Mouse (Mus musculus) left cerebral cortex, postnatal 14 days (tissue): Measurements from ENCODE around the gene Pdgfb. TPM values are rescaled to one million over a fixed set of nuclear protein-coding genes. Genes with fewer than 3 reads are reported as not detected.

ENCODE experiments used
- DNase-seq, 2 experiments: peaks; one replicate each; pipeline ENCODE4 v3.0.0; 2021 to 2022; ENCODE audit warnings: low spot score in 2 of 2, mixed read lengths in 1 of 2
- intact Hi-C: fragments of 180-260 bp; cut with DNase I; formaldehyde crosslinking; loops from one replicate; pipeline ENCODE4 v1.15.1; 2025
- total RNA-seq, 2 experiments: library from RNA; stranded (reverse); gene quantifications; 2 replicates each; pipeline ENCODE4 v1.2.3; 2021

Gene Pdgfb
- total RNA-seq, 2 experiments from 2014 or later, result 41.9 to 42.8 TPM

DNA sequence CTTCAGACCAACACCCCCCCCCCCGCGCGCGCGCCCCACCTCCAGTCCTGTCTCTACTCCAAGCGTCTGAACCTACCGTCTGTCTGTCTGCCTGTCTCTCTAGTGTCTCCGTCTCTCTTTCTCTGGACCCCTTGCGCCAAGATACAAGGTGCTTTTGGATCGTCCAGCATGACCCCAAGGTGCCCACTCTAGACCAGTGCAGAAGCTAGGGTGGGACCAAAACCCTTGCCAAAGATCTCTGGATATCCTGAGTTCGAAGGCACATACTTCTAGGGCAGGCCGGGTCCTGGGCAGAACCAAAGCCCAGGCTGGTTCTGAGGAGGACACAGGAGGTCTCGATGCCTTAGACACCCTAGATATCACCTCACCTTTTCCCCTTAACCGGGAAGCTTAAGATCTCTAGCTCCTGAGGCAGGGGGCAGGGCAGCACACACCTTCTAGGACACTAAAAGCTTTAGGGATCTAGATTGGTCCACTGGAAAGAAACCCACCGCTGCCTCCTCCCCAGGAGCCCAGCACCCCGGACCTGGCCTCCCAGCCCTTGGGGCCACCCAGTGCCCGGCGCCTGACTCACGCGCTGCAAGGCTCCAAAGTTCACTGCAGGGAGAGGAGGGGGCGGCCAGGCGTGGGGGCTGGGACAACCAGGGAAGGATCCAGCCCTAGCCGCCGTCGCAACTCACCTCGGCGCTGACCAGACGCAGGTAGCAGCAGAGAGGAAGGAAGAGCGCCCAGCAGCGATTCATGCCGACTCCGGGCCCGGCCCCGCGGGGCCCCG is 1.3 kb downstream of the Pdgfb start:
- intact Hi-C loops, result loop anchor here (5.0 kb wide), 1 partner anchor 64 kb away; no protein-coding TSS in a partner anchor

DNA sequence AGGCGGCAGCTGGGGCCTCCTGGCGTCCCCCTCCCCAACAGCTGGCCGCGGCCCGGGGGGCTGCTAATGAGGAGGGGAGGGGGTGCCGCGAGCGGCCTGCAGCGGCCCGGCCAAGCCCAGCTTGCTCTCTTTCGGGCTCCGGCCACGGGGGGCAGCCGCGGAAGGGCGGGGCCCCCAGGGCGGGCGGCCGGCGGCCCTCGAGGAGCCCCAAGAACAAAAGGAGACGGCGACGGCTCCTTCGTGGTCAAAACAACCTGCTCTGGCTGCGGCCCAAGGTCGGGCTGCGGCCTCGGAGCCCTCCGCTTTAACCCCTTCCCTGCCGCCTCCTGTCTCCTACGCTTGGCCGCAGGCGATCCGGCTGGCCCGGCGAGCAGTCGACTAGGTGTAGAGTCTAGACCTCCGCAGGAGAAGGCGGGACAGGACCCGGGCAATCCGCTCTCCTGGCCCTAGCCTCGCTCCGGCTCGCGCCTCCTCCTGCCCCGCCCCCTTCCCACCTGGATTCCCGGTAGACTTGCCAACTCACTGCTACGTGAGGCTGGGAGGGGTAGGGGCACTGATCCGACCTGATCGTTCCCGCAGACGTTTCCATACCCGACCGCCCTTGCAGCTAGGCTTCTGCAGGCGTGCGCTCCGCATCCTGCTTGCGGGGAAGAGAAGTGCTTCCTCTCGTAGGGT is 2.1 kb downstream of the Pdgfb start:
- peak; percentile 64 to 69 for DNase-seq
- intact Hi-C loops, result loop anchor here (5.0 kb wide), 1 partner anchor 65 kb away; no protein-coding TSS in a partner anchor

More for the DNA sequence above, 1.3 kb downstream of the Pdgfb start:
- DNase-seq, result no peak

DNA sequence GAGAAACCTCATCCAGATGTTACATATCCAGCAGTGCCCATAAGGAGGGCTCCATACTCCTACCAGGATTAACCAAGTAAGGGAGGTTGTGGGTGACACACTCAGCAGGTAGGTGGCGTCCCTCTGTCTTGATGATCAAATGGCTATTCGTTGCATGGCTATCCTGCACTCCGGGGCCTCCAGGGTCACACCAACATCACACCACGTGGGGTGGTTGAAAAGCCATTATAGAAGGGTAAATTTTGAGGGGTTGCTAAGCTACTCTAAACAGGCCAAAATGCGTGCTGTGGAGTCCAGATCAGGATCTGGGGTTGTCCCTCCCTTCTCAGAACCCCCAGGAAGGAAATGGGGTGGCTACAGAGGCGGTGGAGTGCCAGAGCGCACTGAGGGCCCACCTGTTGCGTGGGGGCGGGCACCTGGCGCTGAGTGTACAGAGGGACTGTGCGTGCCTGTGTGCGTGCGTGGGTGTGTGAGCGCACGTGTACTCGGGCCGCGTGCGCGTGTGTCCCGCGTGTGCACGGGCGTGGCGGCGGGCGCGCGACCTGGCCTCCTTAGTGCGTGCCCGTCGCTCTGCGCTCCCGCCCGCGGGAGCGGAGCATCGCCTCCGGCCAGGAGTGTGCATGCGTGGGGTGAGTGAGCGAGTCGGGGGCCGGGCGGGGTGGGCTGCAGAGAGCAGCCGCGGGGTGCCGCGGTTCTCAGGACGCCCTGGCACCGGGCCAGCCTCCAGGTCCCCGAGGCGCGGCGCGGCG is 2.8 kb downstream of the Pdgfb start:
- DNase-seq, result peak; percentile 90 to 94
- intact Hi-C loops, result loop anchor here (5.0 kb wide), 1 partner anchor 65 kb away; no protein-coding TSS in a partner anchor

- DNase-seq, result peak in 1 of 2 experiments; percentile 37
- intact Hi-C loops, result loop anchor here (5.0 kb wide), 1 partner anchor 66 kb away; no protein-coding TSS in a partner anchor
Measured at GRCm38 (mm10) chr15:80011194-80011593, 3.6 kb downstream of the Pdgfb start.

DNA sequence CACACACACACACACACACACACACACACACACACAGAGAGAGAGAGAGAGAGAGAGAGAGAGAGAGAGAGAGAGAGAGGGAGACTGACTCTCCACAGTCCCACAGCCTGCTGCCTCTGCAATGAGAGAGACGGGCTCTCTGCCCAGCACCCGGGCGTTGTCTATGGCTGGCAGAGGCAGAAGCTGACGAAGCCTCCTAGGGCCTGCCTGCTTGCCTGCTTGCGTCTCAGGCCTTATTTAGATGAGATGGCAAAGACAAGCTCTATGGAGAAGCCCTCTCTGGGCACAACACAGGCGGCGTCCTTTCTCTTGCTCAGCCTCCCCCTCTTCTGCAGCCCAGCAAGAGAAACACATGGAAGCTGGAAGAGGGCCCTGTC is 4.6 kb downstream of the Pdgfb start:
- intact Hi-C loops, result loop anchor here (5.0 kb wide), 1 partner anchor 67 kb away; no protein-coding TSS in a partner anchor
- peak; percentile 77 to 89 for DNase-seq

DNA sequence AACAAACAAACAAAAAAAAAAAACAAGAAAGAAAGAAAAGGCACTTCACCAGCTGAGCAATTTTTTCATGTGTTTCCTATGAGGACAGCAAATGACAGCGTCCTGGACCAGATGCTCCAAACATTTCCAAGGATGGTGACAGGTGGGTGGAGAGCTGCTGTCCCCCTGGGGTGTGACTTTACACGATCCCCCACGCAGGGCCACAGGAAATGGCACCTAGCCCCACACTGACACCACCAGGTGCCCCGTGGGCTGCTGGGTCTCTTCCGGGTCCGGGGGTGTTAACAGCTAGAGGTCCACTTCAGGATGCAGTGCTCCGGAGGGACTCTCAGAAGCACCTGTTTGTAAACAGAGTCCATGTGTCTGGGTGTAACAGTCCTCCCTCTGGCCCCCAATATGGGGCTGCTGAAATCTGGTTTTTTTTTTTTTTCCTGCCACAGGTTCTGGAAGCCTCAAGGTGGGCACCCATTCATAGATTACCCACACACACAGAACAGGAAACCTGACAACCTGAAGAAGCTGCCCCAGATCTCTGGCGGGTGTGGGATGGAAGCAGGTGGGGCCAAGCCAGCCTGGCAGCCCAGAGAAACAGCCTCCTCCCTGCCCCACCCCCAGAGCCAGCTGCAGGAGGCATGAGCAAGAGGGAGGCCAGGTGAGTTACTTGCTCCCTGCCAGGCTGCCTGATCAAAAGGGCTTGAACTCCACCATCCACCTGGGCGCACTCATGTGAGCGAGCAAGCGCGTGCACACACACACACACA is 5.2 kb downstream of the Pdgfb start:
- intact Hi-C loops, result loop anchor here (5.0 kb wide), 1 partner anchor 68 kb away; no protein-coding TSS in a partner anchor

DNA sequence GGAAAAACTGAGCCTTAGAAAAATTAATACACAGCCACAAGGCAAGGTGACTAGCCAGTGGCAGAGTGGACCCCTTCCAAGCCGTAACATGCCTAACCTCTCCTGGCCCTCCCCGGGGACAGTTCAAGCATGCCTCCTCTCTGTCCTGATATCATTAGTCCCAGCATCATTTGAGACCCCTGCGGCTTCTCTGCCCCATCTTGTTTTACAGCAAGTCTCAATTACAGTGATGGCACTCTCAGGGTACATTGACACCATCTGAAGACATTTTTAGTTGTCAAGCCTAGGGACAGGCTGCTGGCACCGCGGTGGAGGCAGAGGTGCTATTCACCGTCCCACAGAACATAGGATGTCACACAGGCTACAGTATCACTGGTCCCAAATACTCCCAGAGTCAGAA is 6.3 kb downstream of the Pdgfb start:
- intact Hi-C loops, result no loop called here
- DNase-seq, result no peak

More for the DNA sequence above, 5.2 kb downstream of the Pdgfb start:
- DNase-seq, result no peak

DNA sequence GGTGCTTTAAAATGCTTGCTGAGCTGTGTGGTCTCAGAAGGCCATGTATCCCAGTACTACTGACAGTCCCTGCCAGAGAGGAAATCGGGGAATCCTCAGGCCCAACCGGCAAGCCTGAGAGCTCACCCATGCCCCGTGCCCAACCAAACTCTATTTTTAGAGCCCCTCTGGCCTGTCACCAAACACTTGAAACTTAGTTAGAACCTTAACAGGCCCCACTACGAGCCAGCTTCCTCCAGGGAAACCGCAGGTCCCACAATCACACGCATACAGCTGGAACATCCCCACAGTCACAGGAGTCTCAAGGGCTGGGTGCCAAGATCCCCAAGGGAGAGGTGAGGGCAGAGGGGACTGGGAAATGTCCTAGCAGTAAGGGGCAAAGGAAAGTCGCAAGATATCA is 8.6 kb downstream of the Pdgfb start:
- intact Hi-C loops, result loop anchor here (2.0 kb wide), 1 partner anchor 55 kb away; no protein-coding TSS in a partner anchor

GRCm38 (mm10) chr15:80005436-80005835 is 9.3 kb downstream of the Pdgfb start:
- no peak for DNase-seq
- intact Hi-C loops, result no loop called here

More for the DNA sequence above, 8.6 kb downstream of the Pdgfb start:
- DNase-seq, result no peak

DNA sequence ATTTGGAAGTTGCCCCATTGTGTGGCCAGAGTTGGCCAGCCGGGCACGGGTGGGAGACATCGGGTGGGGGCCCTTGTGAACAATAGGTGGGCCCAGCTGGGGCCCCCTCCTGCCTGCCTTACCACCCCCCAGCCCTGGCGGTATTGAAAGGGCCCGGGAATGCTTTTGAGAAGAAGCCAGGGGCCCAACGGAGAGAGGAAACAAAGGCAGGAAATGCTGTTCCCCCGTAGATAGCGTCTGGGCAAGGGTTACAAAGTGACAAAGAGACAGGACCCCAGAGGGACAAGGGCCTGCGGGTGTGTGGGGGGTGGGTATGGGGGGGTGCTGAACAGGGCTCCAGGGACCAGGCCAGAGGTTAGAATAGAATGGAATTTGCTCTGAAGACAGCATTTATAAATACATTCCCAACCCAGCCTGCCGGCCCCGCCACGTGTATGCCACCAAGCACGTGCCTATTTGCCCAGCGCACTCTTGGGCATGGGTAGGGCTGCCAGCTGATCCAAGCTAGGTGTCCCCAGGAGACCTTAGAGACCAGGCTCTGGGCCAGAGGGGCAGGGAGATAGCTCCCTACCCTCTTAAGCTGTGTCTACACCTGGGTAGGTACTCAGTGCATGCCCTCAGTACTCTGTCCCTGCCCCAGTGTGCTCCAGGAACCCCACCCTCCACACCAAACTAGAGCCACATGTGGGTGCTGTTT is 10.0 kb downstream of the Pdgfb start:
- no peak for DNase-seq
- intact Hi-C loops, result no loop called here

GRCm38 (mm10) chr15:80003581-80003980 is 11.2 kb downstream of the Pdgfb start:
- DNase-seq, result no peak
- intact Hi-C loops, result no loop called here

DNA sequence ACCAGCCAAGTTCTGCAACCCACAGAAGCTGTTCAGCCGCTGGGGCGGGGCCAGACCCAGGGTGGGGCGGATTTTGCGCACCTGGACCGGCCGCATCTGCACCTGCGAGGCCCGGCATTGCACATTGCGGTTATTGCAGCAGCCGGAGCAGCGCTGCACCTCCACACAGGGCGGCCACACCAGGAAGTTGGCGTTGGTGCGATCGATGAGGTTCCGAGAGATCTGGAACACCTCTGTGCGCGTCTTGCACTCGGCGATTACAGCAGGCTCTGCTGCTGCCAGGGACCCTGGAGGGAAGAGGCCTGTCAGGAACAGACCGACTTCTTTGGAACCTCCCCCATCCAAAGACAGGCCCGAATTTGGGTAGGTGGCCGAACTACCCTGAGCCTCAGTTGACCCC is 13.2 kb downstream of the Pdgfb start:
- DNase-seq, result no peak
- intact Hi-C loops, result no loop called here

GRCm38 (mm10) chr15:80000694-80001093 is 14.1 kb downstream of the Pdgfb start:
- DNase-seq, result no peak
- intact Hi-C loops, result no loop called here

DNA sequence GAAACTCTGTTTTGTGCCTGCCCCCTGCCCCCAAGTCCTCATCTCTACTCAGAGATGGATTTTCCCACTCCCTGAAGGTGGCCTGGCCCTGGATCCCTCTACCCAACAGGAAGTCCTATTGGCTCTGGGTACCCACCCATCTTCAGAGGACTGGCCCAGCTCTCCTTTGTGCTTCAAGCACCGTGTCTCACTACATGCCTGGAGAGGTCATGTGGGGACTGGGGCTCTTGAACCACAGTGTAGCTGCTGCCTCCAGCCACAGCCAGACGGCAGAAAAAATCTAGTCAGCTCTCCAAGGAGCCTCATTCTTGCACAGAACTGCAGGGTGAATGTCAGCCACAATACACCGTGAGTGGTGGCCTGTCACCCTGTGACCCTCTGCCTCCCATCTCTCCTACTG is 16.8 kb downstream of the Pdgfb start:
- intact Hi-C loops, result no loop called here

GRCm38 (mm10) chr15:79996781-79997180 is 18.0 kb downstream of the Pdgfb start:
- intact Hi-C loops, result no loop called here

More for the DNA sequence above, 16.8 kb downstream of the Pdgfb start:
- DNase-seq, result no peak

DNA sequence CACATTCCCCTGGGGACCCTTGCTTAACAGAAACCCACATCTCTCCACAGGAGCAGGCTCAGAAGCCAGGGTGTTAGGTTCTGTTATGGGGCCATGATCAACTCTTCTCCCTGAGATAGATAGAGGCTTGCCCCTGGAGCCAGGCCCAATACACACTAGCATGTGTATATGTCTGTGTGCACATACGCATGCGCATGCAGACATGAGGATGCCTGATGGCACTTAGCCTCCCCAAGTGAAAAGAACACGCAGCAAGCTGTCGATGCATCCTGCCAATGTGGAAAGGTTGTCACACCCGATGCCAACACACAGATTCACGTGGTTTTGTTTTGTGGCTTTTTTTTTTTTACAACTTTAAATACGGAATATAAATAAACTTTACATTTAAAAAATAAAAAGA is 19.2 kb downstream of the Pdgfb start:
- intact Hi-C loops, result no loop called here
- DNase-seq, result no peak

More at GRCm38 (mm10) chr15:79996781-79997180, 18.0 kb downstream of the Pdgfb start:
- no peak for DNase-seq

- intact Hi-C loops, result no loop called here
- no peak for DNase-seq
Measured at GRCm38 (mm10) chr15:79994566-79994965, 20.2 kb downstream of the Pdgfb start.

GRCm38 (mm10) chr15:79986182-79986581 is 28.6 kb downstream of the Pdgfb start:
- intact Hi-C loops, result no loop called here
- no peak for DNase-seq
